17 mouse cellular contexts compared by ENCODE assay signal in genomic region chr9:84280898-84281297, GRCm38 (mm10).
"Had no signal": no experiment of that assay in that cellular context is flagged by ENCODE, and none has a peak within 500 bp of the region (broad histone marks: within the 10 kb centered on the region; RNA-seq: fewer than 3 reads in every experiment).

No protein-coding gene starts in this region.

- H3K4me3 ChIP-seq: layer of hippocampus, adult 2 months; limb, embryonic 10.5 days; limb, embryonic 13.5 days; liver, embryonic 12.5 days; liver, embryonic 15.5 days; lung, embryonic 15.5 days; megakaryocyte, embryonic 14.5 days; midbrain, embryonic 10.5 days; neural tube, embryonic 12.5 days; neural tube, embryonic 15.5 days had no signal

- H3K36me3 ChIP-seq: limb, embryonic 10.5 days; limb, embryonic 13.5 days; liver, embryonic 12.5 days; liver, embryonic 15.5 days; lung, embryonic 15.5 days; midbrain, embryonic 10.5 days; neural tube, embryonic 12.5 days; neural tube, embryonic 15.5 days had no signal

- H3K27ac ChIP-seq: kidney, postnatal 0 days; layer of hippocampus, adult 2 months; limb, embryonic 10.5 days; limb, embryonic 13.5 days; liver, embryonic 12.5 days; liver, embryonic 15.5 days; midbrain, embryonic 10.5 days; neural tube, embryonic 12.5 days; neural tube, embryonic 15.5 days had no signal

- H3K9me3 ChIP-seq: limb, embryonic 10.5 days; limb, embryonic 13.5 days; liver, embryonic 12.5 days; liver, embryonic 15.5 days; lung, embryonic 15.5 days; neural tube, embryonic 15.5 days had no signal

- DNase-seq: kidney, postnatal 25 days; layer of hippocampus, adult 9-11 months; liver; retina, postnatal 1 day; thymus, adult 2 months; thymus, postnatal 14 days had no signal

- H3K4me1 ChIP-seq: limb, embryonic 10.5 days; liver, embryonic 12.5 days; liver, embryonic 15.5 days; lung, embryonic 15.5 days; megakaryocyte, embryonic 14.5 days had no signal

- H3K4me2 ChIP-seq: limb, embryonic 13.5 days; liver, embryonic 12.5 days; liver, embryonic 15.5 days; lung, embryonic 15.5 days; neural tube, embryonic 12.5 days; neural tube, embryonic 15.5 days had no signal

- H3K9ac ChIP-seq: limb, embryonic 13.5 days; liver, embryonic 12.5 days; liver, embryonic 15.5 days; lung, embryonic 15.5 days; neural tube, embryonic 12.5 days; neural tube, embryonic 15.5 days had no signal

- H3K27me3 ChIP-seq: limb, embryonic 13.5 days; liver, embryonic 12.5 days; liver, embryonic 15.5 days; lung, embryonic 15.5 days; megakaryocyte, embryonic 14.5 days; neural tube, embryonic 12.5 days; neural tube, embryonic 15.5 days had no signal

- ATAC-seq: liver, embryonic 12.5 days had no signal
